Mouse (Mus musculus) kidney, adult 10 weeks (tissue): ENCODE results near the gene Faf2. TPM values are rescaled to one million over a fixed set of nuclear protein-coding genes. Genes with fewer than 3 reads are reported as not detected.

Source experiments
- polyA plus RNA-seq: library from polyadenylated mRNA; stranded (reverse); fragments of 350-450 nt; fragmentation: Illumina TruSeq; extraction: RNeasy Lipid Tissue Mini Kit (QIAGEN cat#74804); gene quantifications from one replicate; pipeline ENCODE4 v1.2.3, GENCODE M21; 2014; ENCODE audit warnings: low read depth, low replicate concordance

The Faf2 gene
- polyA plus RNA-seq: 35.6 TPM

GRCm38 (mm10) chr13:54621155-54621932 is at the start of gene Faf2:
Gene Faf2 (plus strand): TSS chr13:54621784.

DNA sequence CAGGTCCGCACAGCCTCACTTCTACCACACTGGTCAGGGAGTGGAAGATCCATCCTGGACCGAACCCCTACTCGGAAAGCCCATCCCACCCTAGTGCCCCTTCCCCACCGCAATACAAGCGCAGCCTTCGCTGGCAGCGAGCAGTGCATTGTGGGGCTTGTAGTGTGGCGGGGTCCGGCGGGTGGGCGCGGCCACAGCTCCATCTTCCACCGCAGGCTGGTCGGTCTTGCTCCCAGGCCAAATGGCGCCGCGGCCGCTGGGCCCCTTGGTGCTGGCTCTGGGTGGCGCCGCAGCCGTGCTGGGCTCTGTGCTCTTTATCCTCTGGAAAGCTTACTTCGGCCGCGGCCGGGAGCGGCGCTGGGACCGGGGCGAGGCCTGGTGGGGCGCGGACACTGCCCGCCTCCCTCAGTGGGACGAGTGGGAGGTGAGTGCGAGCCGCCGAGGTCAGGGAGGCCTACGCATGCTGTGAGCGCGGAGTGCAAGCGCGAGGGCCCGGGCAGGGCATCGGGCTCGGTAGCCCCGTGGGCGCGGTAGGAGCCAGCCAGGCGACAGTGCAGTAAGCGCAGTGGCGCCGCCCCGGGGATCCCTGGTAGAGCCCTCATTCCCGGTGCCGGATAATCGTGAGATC is 46.6 kb upstream of the Faf2 start, which contains the start of gene Arl10:
Gene Arl10, plus strand, starts transcription at position 162 of the 628 bp plus-strand sequence.

DNA sequence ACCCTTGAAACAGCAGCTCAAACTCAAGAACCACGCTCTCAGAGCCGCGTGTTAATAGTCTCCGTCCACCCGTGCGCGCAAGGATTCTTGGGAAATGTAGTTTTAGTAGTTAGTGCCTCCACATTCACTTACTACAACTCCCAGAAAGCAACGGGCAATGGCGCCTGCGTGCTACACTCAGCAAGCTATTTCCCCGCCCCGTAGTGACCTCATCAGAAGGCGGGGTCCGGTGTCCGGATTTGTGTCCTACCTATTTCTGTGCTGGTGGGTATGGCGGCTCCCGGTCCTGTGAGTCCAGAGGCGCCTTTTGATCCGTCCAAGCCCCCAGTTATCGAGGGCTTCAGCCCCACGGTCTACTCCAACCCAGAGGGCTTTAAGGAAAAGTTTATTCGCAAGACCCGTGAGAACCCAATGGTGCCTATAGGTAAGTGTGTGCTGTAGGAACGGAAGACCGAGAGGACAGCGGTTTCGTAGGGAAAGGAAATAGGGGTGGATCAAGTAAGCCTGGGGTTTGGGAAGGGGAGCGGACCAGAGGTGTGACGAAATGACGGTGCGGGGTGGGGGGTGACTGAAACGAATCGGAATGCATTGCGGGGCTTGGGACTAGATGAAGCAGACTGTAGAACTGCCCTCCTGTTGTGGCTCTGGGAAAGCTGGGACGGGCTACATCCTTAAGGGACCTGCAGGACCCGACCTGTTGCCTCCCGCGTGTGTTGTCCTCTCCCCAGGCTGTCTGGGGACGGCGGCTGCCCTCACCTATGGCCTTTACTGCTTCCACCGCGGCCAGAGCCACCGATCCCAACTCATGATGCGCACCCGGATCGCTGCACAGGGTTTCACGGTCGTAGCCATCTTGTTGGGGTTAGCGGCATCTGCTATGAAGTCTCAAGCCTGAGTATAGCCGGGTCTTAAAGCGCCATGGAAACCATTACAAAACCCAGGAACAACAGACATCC is 31.3 kb upstream of the Faf2 start, which contains the start of the genes Nop16 and Higd2a:
Gene Nop16, minus strand, starts transcription at position 95 of the 956 bp plus-strand sequence.
Gene Higd2a, plus strand, starts transcription at position 212 of the 956 bp plus-strand sequence.

DNA sequence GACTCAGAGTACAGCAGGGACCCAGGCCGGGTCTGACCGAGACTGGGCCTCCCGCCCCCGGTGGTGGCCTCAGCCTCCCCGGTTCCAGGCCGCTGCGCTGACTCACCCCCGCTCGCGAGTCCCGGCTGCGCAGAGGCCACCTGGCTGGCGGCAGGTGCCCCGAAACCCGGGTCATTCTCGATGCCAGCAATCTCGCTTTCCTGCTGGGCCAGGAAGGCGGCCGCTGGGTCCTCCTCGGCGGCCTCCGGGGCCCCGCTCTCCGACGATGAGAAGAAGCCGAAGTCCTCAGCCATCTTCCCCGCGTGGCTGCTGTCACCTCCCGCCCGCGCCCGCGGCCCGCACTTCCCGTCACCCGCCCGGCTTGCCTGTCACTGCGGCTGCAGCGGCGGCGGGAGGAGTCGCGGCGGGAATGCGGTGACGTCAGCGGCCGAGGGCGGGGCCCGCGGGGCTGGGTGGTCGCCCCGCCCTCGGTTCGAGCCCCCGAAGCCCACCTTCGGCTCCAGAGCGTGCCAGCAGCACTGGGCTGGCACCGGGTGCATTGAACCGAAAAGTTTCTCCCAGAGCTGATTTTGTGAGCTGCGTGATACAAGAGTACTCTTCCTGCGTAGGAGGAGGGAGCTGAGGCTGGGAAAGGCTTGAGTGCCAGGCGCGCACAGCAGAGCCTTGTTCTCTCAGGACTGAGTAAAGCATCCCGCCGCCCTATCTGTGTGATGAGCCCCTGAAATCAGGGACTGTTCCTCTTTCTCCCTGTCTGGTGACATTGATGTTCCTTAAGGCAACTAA is 10.4 kb upstream of the Faf2 start, which contains the start of gene Cltb:
Gene Cltb, minus strand, starts transcription at position 373 of the 783 bp plus-strand sequence.

DNA sequence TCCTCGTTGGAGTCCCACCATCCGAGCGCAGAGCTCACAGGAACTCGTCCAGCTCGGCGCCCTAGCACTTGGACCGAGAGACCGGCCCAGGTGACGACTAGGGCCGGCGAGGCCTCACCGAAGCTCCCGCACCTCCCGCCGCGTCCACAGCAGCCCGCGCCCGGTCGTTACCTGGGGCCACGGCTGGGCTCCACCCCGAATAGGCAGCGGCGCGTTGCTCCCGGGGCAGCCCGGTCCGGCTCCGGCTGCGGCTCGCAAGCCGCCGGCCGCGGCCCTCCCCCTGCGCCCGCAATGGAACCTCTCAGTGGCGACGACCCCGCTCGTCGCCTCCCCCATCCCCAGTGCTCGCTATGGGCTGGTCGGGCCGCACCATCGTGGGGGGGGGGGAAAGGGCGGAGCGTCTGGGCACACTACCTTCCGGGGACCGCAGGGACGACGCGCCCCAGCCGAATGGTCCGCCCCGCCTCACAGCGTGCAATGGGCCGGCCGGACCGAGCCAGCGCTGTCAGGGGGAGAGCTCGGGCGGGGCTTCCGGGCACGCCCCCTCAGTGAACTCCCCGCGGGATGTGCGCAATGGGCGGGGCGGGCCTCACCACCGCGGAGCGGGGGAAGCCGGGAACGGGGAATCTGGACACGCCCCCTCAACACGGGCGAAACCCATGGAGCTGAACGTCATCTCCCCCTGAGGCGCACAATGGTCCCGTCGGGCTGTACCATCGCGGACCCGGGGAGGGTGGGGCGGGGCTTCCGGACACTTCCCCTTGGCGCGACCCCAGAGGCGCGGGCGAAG is 72.2 kb downstream of the Faf2 start, which contains the start of gene Rnf44:
Gene Rnf44, minus strand, starts transcription at position 350 of the 790 bp plus-strand sequence.

DNA sequence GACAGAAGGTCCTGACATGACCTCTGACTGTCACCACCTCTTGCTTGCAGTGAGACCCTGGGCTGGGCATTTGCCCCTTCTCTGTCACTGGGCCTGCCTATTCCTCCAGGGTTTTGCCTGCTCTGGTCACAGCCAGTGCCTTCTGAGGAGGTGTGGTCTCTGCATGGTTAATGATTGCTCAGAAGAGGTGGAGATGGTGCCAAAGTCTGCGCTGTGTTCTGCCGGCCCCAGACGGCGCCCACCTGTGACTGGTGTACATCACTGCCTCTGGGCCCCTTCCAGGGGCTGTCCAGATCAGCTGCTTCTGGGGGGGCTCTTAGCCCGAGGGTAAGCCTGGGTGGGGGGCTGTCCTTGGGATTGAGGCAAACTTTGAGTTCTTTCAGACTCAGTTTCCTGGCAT is 79.7 kb downstream of the Faf2 start, which contains the start of gene Cdhr2:
Gene Cdhr2, plus strand, starts transcription at position 219 of the 400 bp plus-strand sequence.

Other genes starting within 250 kb of the Faf2 start
- 5.4 TPM for gene Thoc3, start 152.9 kb upstream of the Faf2 start, polyA plus RNA-seq
- gene Simc1, start 118.0 kb upstream of the Faf2 start, polyA plus RNA-seq: 5.6 TPM
- gene 4833439L19Rik, start 56.3 kb upstream of the Faf2 start, polyA plus RNA-seq: 627 TPM
- 1.4 TPM for gene Arl10, start 46.8 kb upstream of the Faf2 start, polyA plus RNA-seq
- gene Nop16, start 31.7 kb upstream of the Faf2 start, polyA plus RNA-seq: 12.3 TPM
- gene Higd2a, start 31.6 kb upstream of the Faf2 start, polyA plus RNA-seq: 24.3 TPM
- gene Cltb, start 10.4 kb upstream of the Faf2 start, polyA plus RNA-seq: 16.1 TPM
- 19.1 TPM for gene Rnf44, start 72.1 kb downstream of the Faf2 start, polyA plus RNA-seq
- gene Cdhr2, start 79.7 kb downstream of the Faf2 start, polyA plus RNA-seq: 4.4 TPM
- gene Gprin1, start 128.1 kb downstream of the Faf2 start, polyA plus RNA-seq: not detected
- not detected for gene Sncb, start 144.8 kb downstream of the Faf2 start, polyA plus RNA-seq
- gene Eif4e1b, start 162.2 kb downstream of the Faf2 start, polyA plus RNA-seq: not detected
- 1.5 TPM for gene Tspan17, start 167.6 kb downstream of the Faf2 start, polyA plus RNA-seq